Mouse (Mus musculus): Measurements from ENCODE around the gene Asf1b. TPM values are rescaled to one million over a fixed set of nuclear protein-coding genes. Genes with fewer than 3 reads are reported as not detected.

Gene Asf1b
- polyA plus RNA-seq, 1 experiment = 3.6 TPM

DNA sequence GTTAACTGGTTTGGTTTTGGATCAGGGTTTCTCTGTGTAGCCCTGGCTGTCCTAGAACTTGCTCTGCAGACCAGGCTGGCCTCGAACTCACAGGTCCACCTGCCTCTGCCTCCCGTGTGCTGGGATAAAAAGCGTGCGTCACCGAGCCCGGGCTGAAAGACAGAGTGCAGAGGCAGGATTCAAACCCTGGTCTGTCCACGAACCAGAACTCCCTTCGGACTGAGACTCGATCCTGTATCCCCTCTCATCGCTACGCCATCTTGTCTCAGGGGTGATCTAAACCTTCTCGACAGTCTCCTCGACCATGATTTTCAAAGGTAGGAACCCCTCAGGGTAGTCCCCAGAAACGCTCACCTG is 580 bp upstream of the Asf1b start:
- Histone ChIP-seq H3K4me1 (ENCODE audit: control insufficient read depth, insufficient read depth, low read length) (no peaks in the 10 kb centered on the region), H3K36me3 (ENCODE audit: control insufficient read depth, insufficient read depth, low read length) (no peaks in the 10 kb centered on the region), H3K4me3 (ENCODE audit: insufficient read depth, low read depth, low read length) (peak overlapping the region; percentile 36), H3K27ac (ENCODE audit: insufficient read depth, low read depth, low read length) (no peak overlapping the region), H3K27me3 (replicated peaks; ENCODE audit: control insufficient read depth, insufficient read depth, low read length) (no peaks in the 10 kb centered on the region)
- no peak for TF ChIP-seq POLR2A (IDR thresholded peaks at IDR 0.05; ENCODE audit: low read depth, low read length)
- no peak for TF ChIP-seq CTCF (conservative IDR thresholded peaks at IDR 0.05; ENCODE audit: insufficient read depth, insufficient read length, low read depth, low read length)
- WGBS = under 1% methylated on average over 14 of the region's 14 CpGs
- DNase-seq = no peak

DNA sequence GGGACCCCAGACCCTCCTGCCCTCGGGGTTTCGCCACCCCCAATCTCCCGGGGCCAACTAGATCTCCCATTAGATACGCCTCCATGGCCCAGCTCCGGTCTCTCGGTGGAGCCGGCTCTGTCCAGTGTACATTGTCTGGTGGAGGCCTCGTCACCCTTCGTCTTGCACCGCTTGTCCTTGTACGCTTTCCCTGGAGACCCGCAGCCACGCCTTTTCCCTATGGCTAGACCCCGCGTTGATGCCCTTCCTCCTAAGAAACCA is 581 bp downstream of the Asf1b start:
- 2% methylated on average over 15 of the region's 15 CpGs for WGBS
- no peaks in the 10 kb centered on the region for H3K4me1 ChIP-seq (ENCODE audit: control insufficient read depth, insufficient read depth, low read length)
- TF ChIP-seq POLR2A (IDR thresholded peaks at IDR 0.05; ENCODE audit: low read depth, low read length) (no peak), CTCF (conservative IDR thresholded peaks at IDR 0.05; ENCODE audit: insufficient read depth, insufficient read length, low read depth, low read length) (no peak)
- peak overlapping the region; percentile 48 for H3K4me3 ChIP-seq (ENCODE audit: insufficient read depth, low read depth, low read length)
- H3K27ac ChIP-seq (ENCODE audit: insufficient read depth, low read depth, low read length) = no peak overlapping the region
- H3K36me3 ChIP-seq (ENCODE audit: control insufficient read depth, insufficient read depth, low read length) = no peaks in the 10 kb centered on the region
- no peak for DNase-seq
- no peaks in the 10 kb centered on the region for H3K27me3 ChIP-seq (replicated peaks; ENCODE audit: control insufficient read depth, insufficient read depth, low read length)

DNA sequence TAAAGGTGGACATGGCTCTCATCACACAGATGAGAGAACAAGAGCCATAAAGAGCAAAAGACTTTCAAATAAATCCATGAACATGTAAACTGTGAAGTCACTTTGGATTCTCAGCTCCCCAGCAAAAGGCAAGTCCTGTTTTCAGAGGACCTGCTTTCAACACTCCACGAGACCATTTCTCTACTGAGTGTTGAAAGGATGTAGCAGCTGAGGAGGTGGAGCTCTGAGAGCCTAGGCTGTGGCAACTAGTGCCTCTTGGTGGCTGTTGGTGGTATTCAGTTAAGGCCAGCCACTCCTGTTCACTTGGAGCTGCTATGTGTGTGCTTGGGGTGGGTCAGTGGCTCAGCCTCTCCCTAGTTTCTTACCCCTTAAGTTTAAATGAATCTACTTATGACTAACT is 1.5 kb downstream of the Asf1b start:
- Histone ChIP-seq H3K4me3 (ENCODE audit: insufficient read depth, low read depth, low read length) (no peak overlapping the region), H3K27me3 (replicated peaks; ENCODE audit: control insufficient read depth, insufficient read depth, low read length) (no peaks in the 10 kb centered on the region), H3K4me1 (ENCODE audit: control insufficient read depth, insufficient read depth, low read length) (no peaks in the 10 kb centered on the region), H3K36me3 (ENCODE audit: control insufficient read depth, insufficient read depth, low read length) (no peaks in the 10 kb centered on the region), H3K27ac (ENCODE audit: insufficient read depth, low read depth, low read length) (no peak overlapping the region)
- 14% methylated on average over 1 of the region's 1 CpGs for WGBS
- TF ChIP-seq POLR2A (IDR thresholded peaks at IDR 0.05; ENCODE audit: low read depth, low read length) (no peak), CTCF (conservative IDR thresholded peaks at IDR 0.05; ENCODE audit: insufficient read depth, insufficient read length, low read depth, low read length) (no peak; the same call in 1 of the 2 replicates)
- no peak for DNase-seq

DNA sequence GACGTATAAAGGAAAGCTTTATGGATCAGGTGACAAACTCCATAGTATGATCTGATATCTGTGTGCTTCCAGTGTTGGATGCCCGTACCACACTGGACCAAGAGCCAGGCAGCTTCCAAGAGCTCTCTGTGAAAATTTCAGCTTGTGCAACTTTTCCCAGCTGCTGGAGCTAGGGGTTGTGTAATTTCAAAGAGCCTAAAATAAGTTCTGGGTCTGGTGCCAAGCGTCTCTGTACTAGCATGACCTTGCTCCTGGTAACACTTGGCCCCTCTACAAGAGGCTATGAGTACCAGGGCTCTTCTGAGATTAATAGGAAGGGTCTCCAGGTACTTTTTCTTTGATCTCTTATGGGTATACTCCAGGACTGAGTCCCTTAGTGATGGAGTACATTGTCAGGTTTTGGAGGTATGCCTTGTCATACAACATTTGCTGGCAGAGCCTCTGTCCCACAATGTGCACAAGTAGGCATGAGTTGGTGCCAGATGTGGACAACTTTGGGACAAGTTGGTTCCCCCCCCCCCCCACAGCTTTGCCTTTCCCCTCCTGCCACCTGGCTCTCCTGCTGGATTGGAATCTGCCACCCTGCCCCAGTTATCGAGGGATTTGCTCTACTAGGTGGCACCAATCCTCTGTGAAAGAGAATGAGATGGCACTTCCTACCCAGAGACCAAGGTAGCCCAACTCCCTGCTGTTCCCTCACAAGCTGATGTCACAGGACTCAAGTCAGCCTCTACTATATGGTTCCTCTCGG is 8.9 kb downstream of the Asf1b start:
- H3K4me3 ChIP-seq (ENCODE audit: insufficient read depth, low read depth, low read length) = no peak overlapping the region
- H3K4me1 ChIP-seq (ENCODE audit: control insufficient read depth, insufficient read depth, low read length) = no peaks in the 10 kb centered on the region
- H3K27ac ChIP-seq (ENCODE audit: insufficient read depth, low read depth, low read length) = no peak overlapping the region
- H3K27me3 ChIP-seq (replicated peaks; ENCODE audit: control insufficient read depth, insufficient read depth, low read length) = no peaks in the 10 kb centered on the region
- no peak for TF ChIP-seq CTCF (conservative IDR thresholded peaks at IDR 0.05; ENCODE audit: insufficient read depth, insufficient read length, low read depth, low read length)
- no peak for TF ChIP-seq POLR2A (IDR thresholded peaks at IDR 0.05; ENCODE audit: low read depth, low read length)
- no peaks in the 10 kb centered on the region for H3K36me3 ChIP-seq (ENCODE audit: control insufficient read depth, insufficient read depth, low read length)
- WGBS = 76% methylated on average over 5 of the region's 5 CpGs
- peak; percentile 33 for DNase-seq

DNA sequence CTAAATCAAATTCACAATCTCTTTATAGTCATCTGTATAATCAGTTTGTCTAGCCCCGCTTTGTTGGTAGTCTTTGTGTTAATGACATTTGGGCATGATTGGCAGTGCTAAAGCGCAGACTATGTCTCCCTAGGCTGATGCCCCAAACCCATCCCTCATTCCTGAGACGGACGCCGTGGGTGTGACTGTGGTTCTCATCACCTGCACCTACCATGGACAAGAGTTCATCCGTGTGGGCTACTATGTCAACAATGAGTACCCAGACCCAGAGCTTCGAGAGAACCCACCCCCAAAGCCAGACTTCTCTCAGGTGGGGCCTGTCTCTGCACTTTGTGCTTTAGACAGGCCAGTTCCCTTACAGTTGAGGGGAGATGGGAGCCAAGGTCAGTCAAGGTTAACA is 12.4 kb downstream of the Asf1b start:
- H3K27me3 ChIP-seq (replicated peaks; ENCODE audit: control insufficient read depth, insufficient read depth, low read length) = no peaks in the 10 kb centered on the region
- 97% methylated on average over 7 of the region's 7 CpGs for WGBS
- TF ChIP-seq CTCF (conservative IDR thresholded peaks at IDR 0.05; ENCODE audit: insufficient read depth, insufficient read length, low read depth, low read length) (no peak), POLR2A (IDR thresholded peaks at IDR 0.05; ENCODE audit: low read depth, low read length) (no peak)
- no peak overlapping the region for H3K4me3 ChIP-seq (ENCODE audit: insufficient read depth, low read depth, low read length)
- DNase-seq = no peak
- H3K27ac ChIP-seq (ENCODE audit: insufficient read depth, low read depth, low read length) = no peak overlapping the region
- H3K4me1 ChIP-seq (ENCODE audit: control insufficient read depth, insufficient read depth, low read length) = peaks cover 6% of the 10 kb centered on the region; the same call in 1 of the 2 replicates
- no peaks in the 10 kb centered on the region for H3K36me3 ChIP-seq (ENCODE audit: control insufficient read depth, insufficient read depth, low read length)

DNA sequence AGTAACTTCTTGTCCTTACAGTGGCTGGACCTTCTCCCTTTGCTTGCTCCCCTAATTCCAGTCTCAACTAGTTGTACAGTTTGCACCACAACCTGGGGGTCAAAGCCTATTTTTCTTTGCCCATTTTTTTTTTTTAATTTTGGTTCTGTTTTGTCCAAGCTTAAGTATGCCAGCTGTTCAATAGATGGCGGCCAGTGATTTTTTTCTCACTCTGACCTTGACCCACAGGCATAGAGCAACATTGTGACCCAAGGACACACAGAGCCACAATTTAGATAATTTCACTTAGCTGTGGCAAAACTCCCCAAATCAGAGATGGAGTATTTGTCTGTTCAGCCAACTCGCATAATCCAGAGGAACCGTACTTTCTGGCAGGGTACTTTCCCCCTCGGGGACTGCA is 15.8 kb downstream of the Asf1b start:
- TF ChIP-seq POLR2A (IDR thresholded peaks at IDR 0.05; ENCODE audit: low read depth, low read length) = no peak
- no peak for TF ChIP-seq CTCF (conservative IDR thresholded peaks at IDR 0.05; ENCODE audit: insufficient read depth, insufficient read length, low read depth, low read length)
- Histone ChIP-seq H3K27me3 (replicated peaks; ENCODE audit: control insufficient read depth, insufficient read depth, low read length) (no peaks in the 10 kb centered on the region), H3K36me3 (ENCODE audit: control insufficient read depth, insufficient read depth, low read length) (no peaks in the 10 kb centered on the region), H3K4me1 (ENCODE audit: control insufficient read depth, insufficient read depth, low read length) (peaks cover 12% of the 10 kb centered on the region; the same call in 1 of the 2 replicates), H3K27ac (ENCODE audit: insufficient read depth, low read depth, low read length) (no peak overlapping the region), H3K4me3 (ENCODE audit: insufficient read depth, low read depth, low read length) (no peak overlapping the region)
- WGBS = 86% methylated on average over 4 of the region's 4 CpGs
- no peak for DNase-seq

DNA sequence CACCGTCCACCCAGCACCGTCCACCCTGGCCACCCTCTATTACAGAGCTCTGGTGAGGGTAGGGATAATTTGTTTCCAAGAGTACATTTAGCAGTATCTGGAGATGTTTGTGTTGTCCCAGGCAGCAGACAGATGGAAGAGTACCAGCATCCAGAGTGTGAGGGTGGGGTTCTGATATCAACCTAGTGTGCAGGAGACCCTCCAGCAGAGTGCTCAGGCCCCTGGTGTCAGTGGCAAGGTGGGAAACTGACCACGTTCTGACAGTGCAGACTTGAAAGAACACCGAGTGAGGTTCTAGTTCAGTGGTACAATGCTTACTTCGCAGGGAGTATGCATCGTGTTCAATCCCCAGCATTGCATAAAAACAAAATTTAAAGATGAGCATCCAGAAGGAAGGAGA is 16.4 kb downstream of the Asf1b start:
- no peak for DNase-seq
- Histone ChIP-seq H3K4me3 (ENCODE audit: insufficient read depth, low read depth, low read length) (peak overlapping the region; percentile 74; the same call in 1 of the 2 replicates), H3K4me1 (ENCODE audit: control insufficient read depth, insufficient read depth, low read length) (peaks cover 12% of the 10 kb centered on the region; the same call in 1 of the 2 replicates), H3K27me3 (replicated peaks; ENCODE audit: control insufficient read depth, insufficient read depth, low read length) (no peaks in the 10 kb centered on the region), H3K27ac (ENCODE audit: insufficient read depth, low read depth, low read length) (peak overlapping the region; percentile 73), H3K36me3 (ENCODE audit: control insufficient read depth, insufficient read depth, low read length) (no peaks in the 10 kb centered on the region)
- WGBS = 78% methylated on average over 6 of the region's 6 CpGs
- no peak for TF ChIP-seq CTCF (conservative IDR thresholded peaks at IDR 0.05; ENCODE audit: insufficient read depth, insufficient read length, low read depth, low read length)
- TF ChIP-seq POLR2A (IDR thresholded peaks at IDR 0.05; ENCODE audit: low read depth, low read length) = no peak

All from kidney, adult 2 months (tissue).